Comparison of ENCODE assay signal across 8 mouse cellular contexts in the genomic region with DNA sequence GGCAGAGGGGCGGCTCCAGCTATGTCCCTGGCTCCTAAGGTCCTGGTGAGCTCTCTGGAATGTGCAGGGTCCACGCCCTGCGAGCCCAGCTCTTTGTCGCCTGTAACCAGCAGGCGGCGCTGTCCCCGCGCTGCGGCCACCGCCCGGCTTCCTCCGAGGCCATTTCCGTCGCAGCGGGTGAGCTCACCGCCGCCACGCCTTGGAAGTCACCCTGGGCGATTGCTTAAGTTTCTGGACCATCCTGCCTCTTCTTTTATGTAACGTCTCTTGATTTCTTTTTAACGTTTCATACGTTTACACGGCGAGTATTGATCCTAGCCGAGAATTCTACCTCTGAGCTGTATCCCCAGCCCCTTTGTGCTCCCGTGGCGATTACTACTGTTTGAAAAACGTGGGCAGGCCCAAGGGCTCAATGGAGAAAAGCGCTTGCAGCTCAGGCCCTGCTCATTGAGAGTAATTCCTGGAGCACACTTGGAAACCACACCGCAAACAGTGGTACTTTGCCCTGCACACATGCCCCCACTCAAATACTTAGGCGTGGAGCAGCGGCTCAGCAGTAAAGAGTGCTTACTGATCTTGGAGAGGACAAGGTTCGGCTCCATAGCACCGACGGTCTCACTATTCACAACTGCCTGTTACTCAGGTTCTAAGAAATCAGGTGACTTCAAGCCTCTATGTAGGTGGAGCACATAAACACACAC. TPM values are rescaled to one million over a fixed set of nuclear protein-coding genes. Genes with fewer than 3 reads are reported as not detected.
DNase-seq lines count a peak whose midpoint lies in the region; ATAC-seq and TF ChIP-seq lines count a peak whose summit lies in the region.

No protein-coding gene starts in this region.

- no peaks in the 10 kb centered on the region for H3K27me3 ChIP-seq in intestine, postnatal 0 days (replicated peaks; ENCODE audit: control insufficient read depth, insufficient read depth, low read length)
- H3K27me3 ChIP-seq in midbrain, embryonic 10.5 days (ENCODE audit: low read depth, poor library complexity, severe bottlenecking): no peaks in the 10 kb centered on the region

- WGBS in intestine, postnatal 0 days: 2% methylated on average over 35 of the region's 35 CpGs
- WGBS in midbrain, embryonic 10.5 days: 6% methylated on average over 35 of the region's 35 CpGs

- H3K4me1 ChIP-seq in intestine, postnatal 0 days (replicated peaks; ENCODE audit: control insufficient read depth, insufficient read depth, low read length): no peaks in the 10 kb centered on the region
- peaks cover 74% of the 10 kb centered on the region for H3K4me1 ChIP-seq in midbrain, embryonic 10.5 days

- no peaks in the 10 kb centered on the region for H3K9me3 ChIP-seq in intestine, postnatal 0 days (ENCODE audit: control insufficient read depth)
- H3K9me3 ChIP-seq in midbrain, embryonic 10.5 days (replicated peaks): no peaks in the 10 kb centered on the region

- peak overlapping the region; percentile 96 for H3K27ac ChIP-seq in intestine, postnatal 0 days (ENCODE audit: low read depth, low read length)
- peak overlapping the region; percentile 95 for H3K27ac ChIP-seq in midbrain, embryonic 10.5 days (replicated peaks)

- ATAC-seq in granulocyte monocyte progenitor cell, adult 5-6 weeks (replicated peaks; ENCODE audit: poor library complexity, severe bottlenecking): peak; percentile 86
- ATAC-seq in intestine, postnatal 0 days: peak; percentile 93

- H3K4me2 ChIP-seq in intestine, postnatal 0 days (replicated peaks; ENCODE audit: low read depth): peak overlapping the region; percentile 74

- peak; percentile 90 for DNase-seq in adrenal gland, adult 8-10 months
- DNase-seq in embryo, embryonic 9.5 days (ENCODE audit: extremely low spot score): peak; percentile 97
- peak; percentile 95 to 96 for DNase-seq in left cerebral cortex, postnatal 36 days (ENCODE audit: low spot score in 2 of 2)
- DNase-seq in midbrain, embryonic 10.5 days (ENCODE audit: low spot score): peak; percentile 95
- peak; percentile 89 to 90 for DNase-seq in right cerebral cortex, postnatal 36 days (ENCODE audit: low spot score in 2 of 2)
- peak; percentile 92 for DNase-seq in yolk sac, embryonic 10.5 days (ENCODE audit: low spot score)

- no peaks in the 10 kb centered on the region for H3K36me3 ChIP-seq in intestine, postnatal 0 days (ENCODE audit: control insufficient read depth, insufficient read depth)
- H3K36me3 ChIP-seq in midbrain, embryonic 10.5 days: peaks cover 14% of the 10 kb centered on the region

- peak overlapping the region; percentile 42 for H3K9ac ChIP-seq in intestine, postnatal 0 days (ENCODE audit: low read depth, low read length)

- peak; percentile 100 for TF ChIP-seq CTCF in intestine, postnatal 0 days (IDR thresholded peaks at IDR 0.05; ENCODE audit: low read depth)

- intact Hi-C loops in left cerebral cortex, postnatal 36 days (cut with DNase I): loop anchor here (1.0 to 2.0 kb wide), 3 partner anchors 40 to 100 kb away; a partner anchor contains a TSS

- H3K4me3 ChIP-seq in intestine, postnatal 0 days (ENCODE audit: low read depth, low read length): peak overlapping the region; percentile 36
- peak overlapping the region; percentile 49 for H3K4me3 ChIP-seq in midbrain, embryonic 10.5 days

RNA-seq across cellular contexts. Expression of a gene that starts 36.4 kb away (rescaled TPM):
- total RNA-seq in adrenal gland, adult 8-10 months (2022): 100 to 1,000 TPM; 207 to 347 (median 262) TPM
- 117 and 131 TPM in 2 replicates for total RNA-seq in granulocyte monocyte progenitor cell, adult 5-6 weeks (2014; fragmentation: Nextera tagmentation)
- 109 and 120 TPM in 2 replicates for total RNA-seq in granulocyte monocyte progenitor cell, adult 5-6 weeks (2017)
- 271 and 315 TPM in 2 replicates for polyA plus RNA-seq in intestine, postnatal 0 days (2015; fragmentation: Nextera tagmentation; extraction: Ambion mirVana)
- 10 to 100 TPM; 60.3 to 78.5 TPM for total RNA-seq in left cerebral cortex, postnatal 36 days (2021)
- 118 and 129 TPM in 2 replicates for polyA plus RNA-seq in midbrain, embryonic 10.5 days (2016; fragmentation: Nextera tagmentation; extraction: Ambion mirVana)

RNA-seq across cellular contexts. Expression of a gene that starts 39.7 kb away (rescaled TPM):
- 100 to 1,000 TPM in 3 of 4 experiments, 10 to 100 TPM in 1; 70.5 to 196 (median 116) TPM for total RNA-seq in adrenal gland, adult 8-10 months (2022)
- total RNA-seq in granulocyte monocyte progenitor cell, adult 5-6 weeks (2014; fragmentation: Nextera tagmentation): 21.3 and 34.8 TPM in 2 replicates
- total RNA-seq in granulocyte monocyte progenitor cell, adult 5-6 weeks (2017): 19.6 and 24.6 TPM in 2 replicates
- polyA plus RNA-seq in intestine, postnatal 0 days (2015; fragmentation: Nextera tagmentation; extraction: Ambion mirVana): 457 and 503 TPM in 2 replicates
- 1,000 to 10,000 TPM in 1 of 2 experiments, 100 to 1,000 TPM in 1; 932 to 1,107 TPM for total RNA-seq in left cerebral cortex, postnatal 36 days (2021)
- 4,467 and 6,520 TPM in 2 replicates for polyA plus RNA-seq in midbrain, embryonic 10.5 days (2016; fragmentation: Nextera tagmentation; extraction: Ambion mirVana)

RNA-seq across cellular contexts. Expression of a gene that starts 39.9 kb away (rescaled TPM):
- not detected for total RNA-seq in adrenal gland, adult 8-10 months (2022)
- total RNA-seq in granulocyte monocyte progenitor cell, adult 5-6 weeks (2014; fragmentation: Nextera tagmentation): not detected in 2 replicates
- total RNA-seq in granulocyte monocyte progenitor cell, adult 5-6 weeks (2017): not detected in 2 replicates
- not detected in 2 replicates for polyA plus RNA-seq in intestine, postnatal 0 days (2015; fragmentation: Nextera tagmentation; extraction: Ambion mirVana)
- total RNA-seq in left cerebral cortex, postnatal 36 days (2021): not detected
- not detected in 2 replicates for polyA plus RNA-seq in midbrain, embryonic 10.5 days (2016; fragmentation: Nextera tagmentation; extraction: Ambion mirVana)

RNA-seq across cellular contexts. Expression of a gene that starts 58.9 kb away (rescaled TPM):
- total RNA-seq in adrenal gland, adult 8-10 months (2022): 100 to 1,000 TPM; 199 to 221 (median 208) TPM
- 2,030 and 2,397 TPM in 2 replicates for total RNA-seq in granulocyte monocyte progenitor cell, adult 5-6 weeks (2014; fragmentation: Nextera tagmentation)
- 964 and 1,039 TPM in 2 replicates for total RNA-seq in granulocyte monocyte progenitor cell, adult 5-6 weeks (2017)
- polyA plus RNA-seq in intestine, postnatal 0 days (2015; fragmentation: Nextera tagmentation; extraction: Ambion mirVana): 391 and 435 TPM in 2 replicates
- total RNA-seq in left cerebral cortex, postnatal 36 days (2021): 100 to 1,000 TPM; 509 to 602 TPM
- 2,448 and 2,588 TPM in 2 replicates for polyA plus RNA-seq in midbrain, embryonic 10.5 days (2016; fragmentation: Nextera tagmentation; extraction: Ambion mirVana)

Comparison
In these comparisons a context has a peak if more than half of its experiments do, and no peak if none do; other contexts are left out.
1. Peak in every context shown above with its lines: DNase-seq, ATAC-seq, H3K4me3 ChIP-seq and H3K27ac ChIP-seq.
2. RNA of a gene that starts 39.7 kb away (total RNA-seq): 932 to 1,107 TPM in left cerebral cortex, postnatal 36 days; 70.5 to 196 TPM in adrenal gland, adult 8-10 months and 19.6 to 34.8 TPM in granulocyte monocyte progenitor cell, adult 5-6 weeks; every median in the first group is over 4 times any median in the second.